Mouse (Mus musculus) intestine, postnatal 0 days (tissue): Measurements from ENCODE around the gene Midn. TPM values are rescaled to one million over a fixed set of nuclear protein-coding genes. Genes with fewer than 3 reads are reported as not detected.

Experiments used
- ATAC-seq: fragments of 200-750 bp; cut with Nextera tagmentation; 2 replicates; pipeline ENCODE4 v1.8.0; 2017; ENCODE audit warnings: mild to moderate bottlenecking, moderate TSS enrichment, moderate library complexity
- H3K27ac ChIP-seq: fragments of 300-500 bp; sonication (generic); 2 replicates; pipeline ENCODE4 v1.5.1; 2014; ENCODE audit warnings: mild to moderate bottlenecking, low read depth, low read length, moderate library complexity
- H3K27me3 ChIP-seq: fragments of 300-500 bp; sonication (generic); replicated peaks from 2 replicates; pipeline ENCODE4 v1.6.1; 2014; ENCODE audit warnings: low read length, mixed read lengths; ENCODE audit not compliant: control insufficient read depth, insufficient read depth
- H3K36me3 ChIP-seq: fragments of 300-500 bp; sonication (generic); 2 replicates; pipeline ENCODE4 v1.6.1; 2014; ENCODE audit warnings: mild to moderate bottlenecking, moderate library complexity; ENCODE audit not compliant: control insufficient read depth, insufficient read depth
- H3K4me1 ChIP-seq: fragments of 300-500 bp; sonication (generic); replicated peaks from 2 replicates; pipeline ENCODE4 v1.6.1; 2014; ENCODE audit warnings: antibody characterized with exemption, low read length, mixed read lengths; ENCODE audit not compliant: control insufficient read depth, insufficient read depth
- H3K4me2 ChIP-seq: fragments of 300-500 bp; sonication (generic); replicated peaks from 2 replicates; pipeline ENCODE4 v1.6.1; 2014; ENCODE audit warnings: low read depth, mild to moderate bottlenecking, moderate library complexity
- H3K4me3 ChIP-seq: fragments of 300-500 bp; sonication (generic); 2 replicates; pipeline ENCODE4 v1.5.1; 2014; ENCODE audit warnings: low read depth, low read length
- H3K9ac ChIP-seq: fragments of 300-500 bp; sonication (generic); 2 replicates; pipeline ENCODE4 v1.6.1; 2014; ENCODE audit warnings: mild to moderate bottlenecking, low read depth, low read length
- H3K9me3 ChIP-seq: fragments of 300-500 bp; sonication (generic); 2 replicates; pipeline ENCODE4 v1.6.1; 2016; ENCODE audit warnings: mixed run types; ENCODE audit not compliant: control insufficient read depth
- CTCF ChIP-seq: sonication (generic); IDR thresholded peaks from 2 replicates; pipeline ENCODE4 v1.5.1; 2016; ENCODE audit warnings: low read depth, mild to moderate bottlenecking, control low read depth, antibody characterized with exemption, moderate library complexity
- WGBS: fragments of 180-500 bp; shearing (Covaris S2); extraction: QIAGEN DNeasy Blood & Tissue Kit; methylation state at CpG from one replicate; pipeline ENCODE4 v1.1.7; 2014; 5-methylcytosine and 5-hydroxymethylcytosine counted together
- polyA plus RNA-seq: library from polyadenylated mRNA; unstranded; fragments of >200 nt; fragmentation: Nextera tagmentation; extraction: Ambion mirVana; gene quantifications from 2 replicates; pipeline ENCODE4 v1.2.1, GENCODE M21; 2015

Midn gene
- polyA plus RNA-seq, 1 experiment from 2014 or later, result 19.5 TPM

- no peaks in the 10 kb centered on the region for H3K27me3 ChIP-seq
- ATAC-seq, result no peak
- no peaks in the 10 kb centered on the region for H3K9me3 ChIP-seq
- H3K4me3 ChIP-seq, result no peak overlapping the region
- WGBS, result 66% methylated on average over 20 of the region's 20 CpGs
- TF ChIP-seq CTCF, result peak; percentile 94
- peaks cover 34% of the 10 kb centered on the region for H3K36me3 ChIP-seq
- peak overlapping the region; percentile 86; the same call in 1 of the 2 replicates for H3K4me2 ChIP-seq
- 0 out of 2 replicates have a peak, but pooled peaks cover 5% of the 10 kb centered on the region for H3K4me1 ChIP-seq
- H3K9ac ChIP-seq, result no peak overlapping the region
- peak overlapping the region; percentile 97 for H3K27ac ChIP-seq
Measured at GRCm38 (mm10) chr10:80144864-80145838, 2.9 kb upstream of the Midn start.

GRCm38 (mm10) chr10:80145896-80146295, 2.2 kb upstream of the Midn start:
- Histone ChIP-seq H3K4me3 (no peak overlapping the region), H3K4me1 (0 out of 2 replicates have a peak, but pooled peaks cover 5% of the 10 kb centered on the region), H3K36me3 (peaks cover 40% of the 10 kb centered on the region), H3K4me2 (peak overlapping the region; percentile 86), H3K27me3 (no peaks in the 10 kb centered on the region), H3K9ac (peak overlapping the region; percentile 31; the same call in 1 of the 2 replicates), H3K9me3 (no peaks in the 10 kb centered on the region), H3K27ac (peak overlapping the region; percentile 97)
- TF ChIP-seq CTCF, result no peak
- WGBS, result 47% methylated on average over 6 of the region's 6 CpGs
- ATAC-seq, result no peak

- Histone ChIP-seq H3K9ac (0 out of 2 replicates have a peak overlapping the region, but pooled peaks have one; percentile 31), H3K4me1 (0 out of 2 replicates have a peak, but pooled peaks cover 5% of the 10 kb centered on the region), H3K4me2 (peak overlapping the region; percentile 86), H3K27ac (peak overlapping the region; percentile 97), H3K9me3 (no peaks in the 10 kb centered on the region), H3K27me3 (no peaks in the 10 kb centered on the region), H3K4me3 (no peak overlapping the region), H3K36me3 (peaks cover 43% of the 10 kb centered on the region)
- no peak for TF ChIP-seq CTCF
- peak; percentile 5 for ATAC-seq
- WGBS, result 56% methylated on average over 4 of the region's 4 CpGs
Measured at GRCm38 (mm10) chr10:80146568-80147011, 1.5 kb upstream of the Midn start.

GRCm38 (mm10) chr10:80147146-80147718, 840 bp upstream of the Midn start:
- Histone ChIP-seq H3K36me3 (peaks cover 48% of the 10 kb centered on the region), H3K9me3 (no peaks in the 10 kb centered on the region), H3K4me2 (peak overlapping the region; percentile 86), H3K27me3 (no peaks in the 10 kb centered on the region), H3K27ac (peak overlapping the region; percentile 97), H3K4me3 (peak overlapping the region; percentile 95; the same call in 1 of the 2 replicates), H3K9ac (no peak overlapping the region), H3K4me1 (peaks cover 10% of the 10 kb centered on the region; the same call in 1 of the 2 replicates)
- ATAC-seq, result no peak
- TF ChIP-seq CTCF, result no peak
- WGBS, result 35% methylated on average over 5 of the region's 5 CpGs

GRCm38 (mm10) chr10:80148610-80149290, 678 bp downstream of the Midn start:
- H3K4me1 ChIP-seq, result peaks cover 20% of the 10 kb centered on the region
- TF ChIP-seq CTCF, result peak; percentile 88
- peak overlapping the region; percentile 97 for H3K27ac ChIP-seq
- under 1% methylated on average over 55 of the region's 57 CpGs for WGBS
- peak overlapping the region; percentile 74 for H3K9ac ChIP-seq
- H3K36me3 ChIP-seq, result peaks cover 53% of the 10 kb centered on the region
- no peaks in the 10 kb centered on the region for H3K9me3 ChIP-seq
- peak overlapping the region; percentile 86 for H3K4me2 ChIP-seq
- peak; percentile 50 for ATAC-seq
- peak overlapping the region; percentile 95 for H3K4me3 ChIP-seq
- H3K27me3 ChIP-seq, result no peaks in the 10 kb centered on the region
